Mouse (Mus musculus) cortical plate, adult 2 months (tissue): ENCODE measurements around the gene Rassf3. TPM values are rescaled to one million over a fixed set of nuclear protein-coding genes. Genes with fewer than 3 reads are reported as not detected.
A peak's percentile ranks its signal among the peaks of the same experiment; 100 is the strongest.

Experiments used
- H3K27ac ChIP-seq: fragments of 200-500 bp; 2 replicates; pipeline ENCODE4 v1.5.1; 2012; ENCODE audit warnings: low read length, control low read depth, inconsistent platforms; ENCODE audit not compliant: insufficient read depth
- H3K4me1 ChIP-seq: fragments of 200-500 bp; 2 replicates; pipeline ENCODE4 v1.6.1; 2011; ENCODE audit warnings: low read length; ENCODE audit not compliant: control insufficient read depth, insufficient read depth
- H3K4me3 ChIP-seq: fragments of 200-500 bp; 2 replicates; pipeline ENCODE4 v1.5.1; 2011; ENCODE audit warnings: mild to moderate bottlenecking, low read length, control low read depth; ENCODE audit not compliant: insufficient read depth
- CTCF ChIP-seq: fragments of 200-500 bp; IDR thresholded peaks from 2 replicates; pipeline ENCODE4 v1.5.1; 2011; ENCODE audit warnings: mild to moderate bottlenecking, control low read depth, low read length; ENCODE audit not compliant: insufficient read depth; ENCODE audit errors: extremely low read depth
- POLR2A ChIP-seq: fragments of 200-500 bp; IDR thresholded peaks from 2 replicates; pipeline ENCODE4 v1.6.1; 2011; ENCODE audit warnings: mild to moderate bottlenecking, low read length, control low read depth; ENCODE audit not compliant: insufficient read depth; ENCODE audit errors: extremely low read depth
- polyA plus RNA-seq: library from polyadenylated mRNA; depleted of rRNA; stranded (reverse); fragments of >200 nt; gene quantifications from 2 replicates; pipeline ENCODE4 v1.2.3, GENCODE M21; 2012; rRNA removed

The Rassf3 gene
- polyA plus RNA-seq, result 40.8 and 41.2 TPM in 2 replicates

GRCm38 (mm10) chr10:121476190-121476967 lies at the start of gene Rassf3:
TSS of gene Rassf3 (minus strand) at chr10:121476347.
- Histone ChIP-seq H3K27ac (peak within 1 kb of the TSS; percentile 91), H3K4me1 (peaks cover 8% of the 10 kb centered on the region), H3K4me3 (peak within 1 kb of the TSS; percentile 63)
- TF ChIP-seq CTCF, result no peak
- peak; percentile 62; the same call in 1 of the 2 replicates for TF ChIP-seq POLR2A

- Histone ChIP-seq H3K27ac (no peak overlapping the region), H3K4me3 (no peak overlapping the region), H3K4me1 (no peaks in the 10 kb centered on the region)
- TF ChIP-seq CTCF (no peak), POLR2A (no peak)
Measured at GRCm38 (mm10) chr10:121520923-121521585, 44.9 kb upstream of the Rassf3 start.

- no peak for TF ChIP-seq CTCF
- TF ChIP-seq POLR2A, result no peak
- Histone ChIP-seq H3K27ac (no peak overlapping the region), H3K4me1 (no peaks in the 10 kb centered on the region), H3K4me3 (no peak overlapping the region)
Measured at GRCm38 (mm10) chr10:121519710-121520109, 43.6 kb upstream of the Rassf3 start.

GRCm38 (mm10) chr10:121516008-121516600 lies 40.0 kb upstream of the Rassf3 start:
- no peaks in the 10 kb centered on the region for H3K4me1 ChIP-seq
- H3K27ac ChIP-seq, result no peak overlapping the region
- H3K4me3 ChIP-seq, result no peak overlapping the region
- TF ChIP-seq CTCF (peak; percentile 89), POLR2A (no peak)

- TF ChIP-seq CTCF, result no peak
- Histone ChIP-seq H3K4me3 (no peak overlapping the region), H3K4me1 (peaks cover 3% of the 10 kb centered on the region; the same call in 1 of the 2 replicates), H3K27ac (no peak overlapping the region)
Measured at GRCm38 (mm10) chr10:121509751-121510643, 33.9 kb upstream of the Rassf3 start.

GRCm38 (mm10) chr10:121507755-121508544 lies 31.8 kb upstream of the Rassf3 start:
- Histone ChIP-seq H3K4me3 (no peak overlapping the region), H3K27ac (no peak overlapping the region), H3K4me1 (peaks cover 3% of the 10 kb centered on the region; the same call in 1 of the 2 replicates)
- TF ChIP-seq CTCF (no peak), POLR2A (no peak)

- Histone ChIP-seq H3K27ac (0 out of 2 replicates have a peak overlapping the region, but pooled peaks have one; percentile 32), H3K4me1 (peaks cover 3% of the 10 kb centered on the region; the same call in 1 of the 2 replicates), H3K4me3 (no peak overlapping the region)
- TF ChIP-seq CTCF, result no peak
- TF ChIP-seq POLR2A, result no peak
Measured at GRCm38 (mm10) chr10:121506731-121507583, 30.8 kb upstream of the Rassf3 start.

GRCm38 (mm10) chr10:121505929-121506328 lies 29.8 kb upstream of the Rassf3 start:
- H3K4me3 ChIP-seq, result peak overlapping the region; percentile 31; the same call in 1 of the 2 replicates
- no peak overlapping the region for H3K27ac ChIP-seq
- no peak for TF ChIP-seq CTCF
- TF ChIP-seq POLR2A, result no peak
- peaks cover 3% of the 10 kb centered on the region; the same call in 1 of the 2 replicates for H3K4me1 ChIP-seq
